Mouse (Mus musculus) liver, embryonic 16.5 days (tissue): Measurements from ENCODE around the gene Nmrk2. TPM values are rescaled to one million over a fixed set of nuclear protein-coding genes. Genes with fewer than 3 reads are reported as not detected.
A peak's percentile ranks its signal among the peaks of the same experiment; 100 is the strongest.

Experiments used
- ATAC-seq: fragments of 200-750 bp; cut with Nextera tagmentation; 2 replicates; pipeline ENCODE4 v1.8.0; 2017; ENCODE audit warnings: low read depth, mild to moderate bottlenecking, moderate number of reproducible peaks, moderate library complexity
- H3K27ac ChIP-seq: fragments of 300-500 bp; sonication (generic); 2 replicates; pipeline ENCODE4 v1.5.1; 2014; ENCODE audit warnings: mild to moderate bottlenecking, low read length
- H3K27me3 ChIP-seq: fragments of 300-500 bp; sonication (generic); 2 replicates; pipeline ENCODE4 v1.6.1; 2014; ENCODE audit warnings: low read depth, low read length, mixed read lengths; ENCODE audit not compliant: control insufficient read depth, insufficient read depth
- H3K36me3 ChIP-seq: fragments of 300-500 bp; sonication (generic); 2 replicates; pipeline ENCODE4 v1.6.1; 2014; ENCODE audit warnings: mild to moderate bottlenecking; ENCODE audit not compliant: control insufficient read depth, insufficient read depth
- H3K4me1 ChIP-seq: fragments of 300-500 bp; sonication (generic); 2 replicates; pipeline ENCODE4 v1.6.1; 2014; ENCODE audit warnings: low read depth, low read length, mixed read lengths; ENCODE audit not compliant: control insufficient read depth
- H3K4me2 ChIP-seq: fragments of 300-500 bp; sonication (generic); 2 replicates; pipeline ENCODE4 v1.6.1; 2014; ENCODE audit warnings: low read depth, low read length, mixed read lengths
- H3K4me3 ChIP-seq: fragments of 300-500 bp; sonication (generic); 2 replicates; pipeline ENCODE4 v1.5.1; 2014; ENCODE audit warnings: low read depth, mild to moderate bottlenecking, low read length
- H3K9ac ChIP-seq: fragments of 300-500 bp; sonication (generic); 2 replicates; pipeline ENCODE4 v1.6.1; 2014; ENCODE audit warnings: low read depth, low read length
- H3K9me3 ChIP-seq: fragments of 300-500 bp; sonication (generic); replicated peaks from 2 replicates; pipeline ENCODE4 v1.6.1; 2016; ENCODE audit warnings: low read length; ENCODE audit not compliant: control insufficient read depth
- WGBS: fragments of 180-500 bp; shearing (Covaris S2); extraction: QIAGEN DNeasy Blood & Tissue Kit; methylation state at CpG from one replicate; pipeline ENCODE4 v1.1.7; 2014; ENCODE audit not compliant: insufficient replicate concordance; 5-methylcytosine and 5-hydroxymethylcytosine counted together
- polyA plus RNA-seq: library from polyadenylated mRNA; unstranded; fragments of >200 nt; fragmentation: Nextera tagmentation; extraction: Ambion mirVana; gene quantifications from 2 replicates; pipeline ENCODE4 v1.2.1, GENCODE M21; 2015

Gene Nmrk2
- polyA plus RNA-seq, 1 experiment from 2014 or later: 0.05 TPM

DNA sequence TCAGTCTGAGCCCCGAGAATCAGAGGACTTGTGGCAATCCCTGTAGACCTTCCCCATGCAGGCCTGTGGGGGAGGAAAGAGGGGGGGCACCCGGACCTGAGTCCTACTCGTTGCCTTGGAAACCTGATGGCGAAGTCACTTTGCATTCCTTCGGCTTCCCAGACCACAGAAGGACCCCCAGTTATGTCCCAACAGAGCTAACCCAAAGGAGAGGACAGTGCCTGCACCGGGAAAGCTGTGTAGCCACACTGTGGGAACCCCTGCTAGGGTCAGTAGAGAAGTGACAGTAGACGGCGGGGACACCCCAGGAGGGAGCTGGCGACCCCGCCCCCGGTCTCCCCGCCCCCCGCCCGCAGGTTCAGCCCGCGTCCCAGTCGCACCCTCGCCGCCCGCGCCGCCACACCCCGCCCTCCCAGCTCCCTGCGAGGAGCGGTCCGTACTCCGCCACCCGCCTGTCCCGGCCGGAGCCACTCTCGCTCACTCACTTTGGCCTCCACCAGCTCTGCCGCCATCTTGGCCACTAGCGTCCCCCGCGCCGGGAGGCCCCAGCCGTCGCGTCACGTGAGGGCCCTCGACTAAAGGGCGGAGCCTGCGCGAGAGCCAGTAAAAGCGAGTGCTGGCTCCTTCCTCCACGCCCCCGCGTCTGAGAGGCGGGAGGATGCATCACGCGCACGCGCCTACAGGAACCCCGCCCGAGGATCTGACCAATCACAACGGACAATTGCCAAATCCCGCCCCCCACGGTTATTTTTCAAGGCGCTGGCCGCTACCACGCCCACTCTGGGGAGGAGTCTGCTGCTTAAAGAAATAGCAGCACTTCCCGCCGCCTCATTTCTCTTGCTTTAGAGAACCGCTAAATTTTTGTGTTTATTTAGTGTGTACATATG, 34.4 kb downstream of the Nmrk2 start, which contains the start of gene Pias4:
Pias4 (minus strand) TSS at position 724 of the 887 bp plus-strand sequence.
- Histone ChIP-seq H3K27ac (peak within 1 kb of the TSS; percentile 88), H3K9ac (peak within 1 kb of the TSS; percentile 96), H3K36me3 (peaks cover 6% of the 10 kb centered on the region), H3K9me3 (no peaks in the 10 kb centered on the region), H3K27me3 (no peaks in the 10 kb centered on the region), H3K4me2 (peak within 1 kb of the TSS; percentile 88), H3K4me3 (peak within 1 kb of the TSS; percentile 96), H3K4me1 (peaks cover 31% of the 10 kb centered on the region)
- ATAC-seq: peak; percentile 91
- WGBS: under 1% methylated on average over 54 of the region's 64 CpGs

DNA sequence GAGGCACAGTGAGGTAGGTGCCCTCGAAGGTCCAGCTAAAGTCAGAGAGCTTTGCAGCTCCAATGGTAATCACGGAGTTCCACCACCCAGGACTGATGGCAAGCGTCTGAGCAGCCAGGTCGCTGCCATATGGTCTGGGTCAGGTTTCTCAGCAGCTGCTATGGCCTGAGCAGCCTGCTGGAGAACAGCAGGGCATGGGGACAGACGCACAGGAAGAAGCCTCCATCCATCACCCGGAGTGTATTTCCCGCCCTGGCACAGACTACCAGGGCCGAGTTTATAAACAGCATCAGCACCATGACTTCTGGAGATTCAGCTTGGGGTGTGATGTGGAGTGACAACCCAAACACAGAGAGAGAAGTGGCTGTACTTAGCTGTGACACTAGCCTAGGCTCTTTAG, 36.7 kb downstream of the Nmrk2 start:
- Histone ChIP-seq H3K4me1 (peaks cover 41% of the 10 kb centered on the region), H3K36me3 (peaks cover 10% of the 10 kb centered on the region), H3K4me2 (no peak overlapping the region), H3K4me3 (no peak overlapping the region), H3K9me3 (no peaks in the 10 kb centered on the region), H3K9ac (no peak overlapping the region), H3K27ac (no peak overlapping the region), H3K27me3 (no peaks in the 10 kb centered on the region)
- no peak for ATAC-seq
- 80% methylated on average over 8 of the region's 8 CpGs for WGBS

DNA sequence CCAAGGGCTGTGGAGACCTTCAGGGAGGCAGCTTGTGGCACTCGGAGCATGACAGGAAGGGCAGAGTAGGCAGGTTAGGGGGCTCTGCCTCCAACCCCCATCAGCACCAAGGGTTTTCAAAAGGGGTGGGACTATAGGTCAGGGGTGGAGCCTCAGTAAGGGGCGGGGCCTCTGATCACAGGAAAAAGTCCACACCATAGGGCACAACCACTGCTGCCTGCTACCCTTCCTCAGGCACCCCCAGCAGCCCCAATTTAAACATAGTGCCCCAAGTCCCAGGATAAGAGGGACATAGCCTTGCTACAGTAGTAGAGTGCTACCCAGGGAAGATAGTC, 39.6 kb downstream of the Nmrk2 start:
- H3K4me2 ChIP-seq: no peak overlapping the region
- no peak overlapping the region for H3K9ac ChIP-seq
- 22% methylated on average over 2 of the region's 2 CpGs for WGBS
- ATAC-seq: no peak
- peaks cover 18% of the 10 kb centered on the region for H3K36me3 ChIP-seq
- no peak overlapping the region for H3K27ac ChIP-seq
- H3K4me3 ChIP-seq: no peak overlapping the region
- peaks cover 35% of the 10 kb centered on the region for H3K4me1 ChIP-seq
- H3K9me3 ChIP-seq: no peaks in the 10 kb centered on the region
- H3K27me3 ChIP-seq: no peaks in the 10 kb centered on the region

DNA sequence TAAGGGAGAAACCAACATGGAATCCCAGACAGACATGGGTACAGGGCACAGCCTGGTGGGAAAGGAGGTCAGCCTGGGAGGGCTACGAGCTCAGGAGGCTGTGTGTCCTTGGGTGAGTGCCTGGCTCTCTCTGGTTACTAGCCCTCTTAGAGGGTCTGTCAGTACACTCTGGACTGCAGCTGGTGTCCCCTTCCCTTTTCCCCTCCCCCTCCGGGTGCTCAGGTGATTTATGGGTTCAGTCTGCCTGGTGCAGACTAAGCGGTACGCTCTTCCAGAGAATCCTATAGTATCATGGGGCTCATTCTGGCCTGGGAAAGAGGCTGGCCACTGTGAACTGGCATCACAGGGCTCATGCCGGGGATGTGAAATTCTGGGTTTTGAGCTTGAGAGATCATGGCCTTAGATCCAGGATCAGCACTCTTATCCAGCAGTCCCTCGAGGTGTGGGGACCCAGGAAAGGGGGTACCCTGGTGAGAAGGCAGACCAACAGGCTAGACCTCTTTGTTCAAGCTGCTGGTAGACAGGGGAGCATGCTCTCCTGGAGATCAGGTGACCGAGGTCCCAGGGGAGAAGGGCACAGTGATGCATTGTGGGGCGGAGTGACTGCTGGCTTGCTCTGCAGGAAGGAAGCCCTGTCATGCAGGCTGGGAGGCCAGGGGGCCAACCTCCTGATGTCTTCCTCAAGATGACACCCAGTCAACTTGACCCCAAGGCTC, 40.1 kb downstream of the Nmrk2 start:
- Histone ChIP-seq H3K4me3 (no peak overlapping the region), H3K4me1 (peaks cover 31% of the 10 kb centered on the region), H3K4me2 (no peak overlapping the region), H3K9ac (no peak overlapping the region), H3K9me3 (no peaks in the 10 kb centered on the region), H3K27ac (no peak overlapping the region), H3K36me3 (peaks cover 23% of the 10 kb centered on the region), H3K27me3 (no peaks in the 10 kb centered on the region)
- no peak for ATAC-seq
- WGBS: 66% methylated on average over 8 of the region's 8 CpGs

DNA sequence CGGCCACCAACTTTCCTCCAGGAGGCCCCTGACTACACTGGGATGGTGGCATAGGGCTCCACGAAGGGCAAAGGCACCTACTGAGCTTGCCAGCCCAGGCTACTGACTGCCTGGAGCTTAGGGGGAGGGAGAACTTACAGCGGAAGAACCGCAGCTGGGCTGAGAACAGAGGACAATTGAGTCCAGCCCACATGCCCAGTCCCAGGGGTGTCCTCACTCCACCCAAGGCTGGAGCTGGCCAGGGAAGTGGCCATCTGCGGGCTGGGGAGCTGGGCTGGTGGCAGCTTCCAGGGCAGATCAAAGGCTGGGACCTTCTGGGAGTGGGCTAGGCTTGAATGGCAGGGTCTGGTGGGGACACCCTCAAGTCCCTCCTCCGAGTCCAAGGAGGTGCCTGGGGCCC, 47.1 kb downstream of the Nmrk2 start:
- WGBS: 89% methylated on average over 6 of the region's 6 CpGs
- H3K36me3 ChIP-seq: peaks cover 63% of the 10 kb centered on the region
- no peak overlapping the region for H3K4me2 ChIP-seq

DNA sequence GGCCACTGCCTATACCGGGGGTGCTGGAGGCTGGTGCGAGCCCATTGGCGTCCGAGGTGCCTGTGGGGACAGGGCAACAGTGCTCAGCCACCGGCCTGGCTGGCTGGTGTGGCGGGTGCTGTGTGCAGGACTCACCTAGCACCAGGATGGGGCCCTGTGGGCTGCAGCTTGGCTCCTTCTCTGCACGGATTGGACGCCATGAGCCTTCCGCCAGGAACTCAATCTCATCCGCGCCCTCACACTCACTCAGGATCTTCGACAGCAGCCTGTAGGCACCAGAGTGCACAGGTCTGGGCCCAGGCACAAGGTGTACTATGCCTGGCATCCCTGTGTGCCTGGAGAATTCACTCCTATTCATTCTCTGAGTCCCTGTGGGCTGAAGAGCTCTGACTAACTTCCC, 47.5 kb downstream of the Nmrk2 start:
- no peak overlapping the region for H3K9ac ChIP-seq

More for the DNA sequence above, 47.1 kb downstream of the Nmrk2 start:
- peaks cover 12% of the 10 kb centered on the region for H3K4me1 ChIP-seq
- no peak overlapping the region for H3K9ac ChIP-seq
- H3K9me3 ChIP-seq: no peaks in the 10 kb centered on the region
- H3K27ac ChIP-seq: no peak overlapping the region
- no peaks in the 10 kb centered on the region for H3K27me3 ChIP-seq
- no peak overlapping the region for H3K4me3 ChIP-seq
- no peak for ATAC-seq

DNA sequence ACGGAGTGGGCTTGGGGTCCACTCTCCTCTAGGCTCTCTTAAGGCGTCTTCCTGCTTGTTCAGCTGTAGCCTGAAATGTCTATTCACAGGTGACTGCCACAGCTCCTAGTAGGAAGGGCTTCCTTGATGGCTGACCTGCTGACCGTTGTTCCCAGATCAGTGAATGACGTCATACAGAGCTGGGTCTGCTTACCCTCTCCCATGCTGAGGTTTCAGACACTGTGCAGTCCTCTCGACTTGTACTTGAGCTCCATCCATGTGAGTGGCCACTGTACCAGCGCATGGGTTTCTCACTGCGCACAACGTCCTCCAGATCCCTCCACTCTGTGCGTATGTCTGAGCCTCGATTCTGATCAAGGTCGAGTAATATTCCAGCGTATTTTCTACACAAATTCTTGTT, 49.2 kb downstream of the Nmrk2 start:
- Histone ChIP-seq H3K9ac (no peak overlapping the region), H3K4me1 (peaks cover 8% of the 10 kb centered on the region), H3K27me3 (no peaks in the 10 kb centered on the region), H3K9me3 (no peaks in the 10 kb centered on the region), H3K4me3 (no peak overlapping the region), H3K4me2 (no peak overlapping the region), H3K36me3 (peaks cover 80% of the 10 kb centered on the region), H3K27ac (no peak overlapping the region; the same call in 1 of the 2 replicates)
- WGBS: 51% methylated on average over 12 of the region's 12 CpGs
- peak; percentile 20; the same call in 1 of the 2 replicates for ATAC-seq

More for the DNA sequence above, 47.5 kb downstream of the Nmrk2 start:
- Histone ChIP-seq H3K36me3 (peaks cover 68% of the 10 kb centered on the region), H3K9me3 (no peaks in the 10 kb centered on the region), H3K27me3 (no peaks in the 10 kb centered on the region), H3K4me1 (peaks cover 10% of the 10 kb centered on the region), H3K4me2 (no peak overlapping the region), H3K4me3 (no peak overlapping the region), H3K27ac (no peak overlapping the region)
- 87% methylated on average over 11 of the region's 12 CpGs for WGBS
- no peak for ATAC-seq

DNA sequence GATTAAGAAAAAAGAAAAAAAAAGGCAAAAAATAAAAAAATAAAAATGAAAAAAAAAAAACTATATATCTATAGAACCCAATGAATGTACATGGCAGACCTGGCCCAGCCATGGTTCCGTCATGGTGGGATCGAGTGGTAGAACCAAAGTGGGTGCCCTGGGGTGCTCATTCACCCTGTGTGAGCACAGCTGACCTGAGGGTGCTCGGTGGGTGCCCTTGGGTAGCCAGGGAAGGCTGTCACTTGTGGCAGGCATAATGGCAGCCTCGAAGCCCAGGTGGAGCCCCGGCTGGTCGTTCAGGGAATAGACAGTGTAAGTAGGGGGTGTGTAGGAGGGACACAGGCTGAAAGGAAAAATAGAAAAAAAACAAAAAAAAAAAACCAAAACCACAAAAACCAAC, 50.6 kb downstream of the Nmrk2 start:
- Histone ChIP-seq H3K27ac (no peak overlapping the region), H3K9me3 (no peaks in the 10 kb centered on the region), H3K4me1 (peaks cover 9% of the 10 kb centered on the region), H3K9ac (no peak overlapping the region), H3K27me3 (no peaks in the 10 kb centered on the region), H3K36me3 (peaks cover 80% of the 10 kb centered on the region), H3K4me3 (no peak overlapping the region), H3K4me2 (no peak overlapping the region)
- WGBS: 51% methylated on average over 6 of the region's 6 CpGs
- no peak for ATAC-seq
